33 mouse cellular contexts compared by ENCODE assay signal in genomic region chr7:122249321-122249821, GRCm38 (mm10). TPM values are rescaled to one million over a fixed set of nuclear protein-coding genes. Genes with fewer than 3 reads are reported as not detected.
DNase-seq lines count a peak whose midpoint lies in the region; ATAC-seq lines count a peak whose summit lies in the region.
"Had no signal": no experiment of that assay in that cellular context is flagged by ENCODE, and none has a peak within 500 bp of the region (broad histone marks: within the 10 kb centered on the region; RNA-seq: fewer than 3 reads in every experiment).

No protein-coding gene starts in this region.

- H3K9me3 ChIP-seq in midbrain, embryonic 14.5 days (ENCODE audit: control insufficient read depth, low read length) = no peaks in the 10 kb centered on the region
- H3K9me3 ChIP-seq: embryonic facial prominence, embryonic 12.5 days; hindbrain, embryonic 10.5 days; midbrain, embryonic 15.5 days had no signal

- no peak overlapping the region for H3K9ac ChIP-seq in midbrain, embryonic 14.5 days (replicated peaks; ENCODE audit: low read length)
- H3K9ac ChIP-seq: embryonic facial prominence, embryonic 12.5 days; liver, embryonic 14.5 days; midbrain, embryonic 15.5 days had no signal

- H3K27me3 ChIP-seq in midbrain, embryonic 14.5 days (ENCODE audit: control insufficient read depth, insufficient read depth, low read length) = no peaks in the 10 kb centered on the region
- H3K27me3 ChIP-seq: embryonic facial prominence, embryonic 12.5 days; midbrain, embryonic 15.5 days had no signal

- peak; percentile 17 for DNase-seq in layer of hippocampus, adult 11-12 months (ENCODE audit: low spot score)
- DNase-seq in layer of hippocampus, postnatal 25 days (ENCODE audit: extremely low spot score in 1 of 2, low spot score in 1 of 2) = no peak
- peak; percentile 63 to 65 for DNase-seq in right cerebral cortex, adult 2 months (ENCODE audit: low spot score in 2 of 2)
- DNase-seq in right cerebral cortex, postnatal 14 days = no peak
- peak; percentile 38 to 67 for DNase-seq in left cerebral cortex, postnatal 14 days (ENCODE audit: low spot score in 2 of 2)
- DNase-seq in telencephalon, adult 2 months (ENCODE audit: low read depth, low spot score) = peak; percentile 80
- no peak for DNase-seq in midbrain, embryonic 14.5 days
- DNase-seq in kidney, adult 9 months = no peak
- DNase-seq: adrenal gland, postnatal 10 days; cerebellum, adult 11-12 months; cerebellum, adult 9-11 months; embryo, embryonic 11 days; gastrocnemius, postnatal 36 days; heart, postnatal 14 days; kidney, adult 18-20 months; kidney, postnatal 36 days; liver; lung, adult 2 months; lung, postnatal 10 days; thymus, adult 2 months; thymus, postnatal 36 days had no signal

- H3K4me3 ChIP-seq in midbrain, embryonic 14.5 days (replicated peaks; ENCODE audit: low read depth, low read length) = no peak overlapping the region
- H3K4me3 ChIP-seq: embryonic facial prominence, embryonic 12.5 days; hindbrain, embryonic 10.5 days; midbrain, embryonic 15.5 days had no signal

- H3K4me2 ChIP-seq in midbrain, embryonic 14.5 days (ENCODE audit: low read length) = no peak overlapping the region
- H3K4me2 ChIP-seq: embryonic facial prominence, embryonic 12.5 days; midbrain, embryonic 15.5 days had no signal

- no peaks in the 10 kb centered on the region for H3K36me3 ChIP-seq in midbrain, embryonic 14.5 days (ENCODE audit: control insufficient read depth, insufficient read depth, low read length)
- H3K36me3 ChIP-seq: embryonic facial prominence, embryonic 12.5 days; hindbrain, embryonic 10.5 days; midbrain, embryonic 15.5 days had no signal

- no peak for ATAC-seq in midbrain, embryonic 14.5 days (ENCODE audit: low FRiP score, low TSS enrichment)
- ATAC-seq: forebrain, embryonic 16.5 days; hindbrain, embryonic 16.5 days; midbrain, embryonic 15.5 days; Patski had no signal

- H3K27ac ChIP-seq in midbrain, embryonic 14.5 days (replicated peaks; ENCODE audit: low read depth, low read length) = no peak overlapping the region
- H3K27ac ChIP-seq: embryonic facial prominence, embryonic 12.5 days; hindbrain, embryonic 10.5 days; liver, embryonic 14.5 days; midbrain, embryonic 15.5 days; stomach, postnatal 0 days had no signal

- intact Hi-C loops in left cerebral cortex, postnatal 14 days (cut with DNase I) = no loop called here

- no peaks in the 10 kb centered on the region; the same call in 1 of the 2 replicates for H3K4me1 ChIP-seq in midbrain, embryonic 14.5 days (ENCODE audit: control insufficient read depth, insufficient read depth, low read length)
- H3K4me1 ChIP-seq: embryonic facial prominence, embryonic 12.5 days had no signal

- 91% methylated on average over 9 of the region's 9 CpGs for WGBS in midbrain, embryonic 14.5 days

RNA-seq across cellular contexts. Expression of gene Chp2, which starts 30.1 kb away (rescaled TPM):
- total RNA-seq in layer of hippocampus, postnatal 25 days (2021) = 1 to 10 TPM; 2.7 to 2.8 TPM
- 1 to 10 TPM; 2.7 to 3.9 TPM for total RNA-seq in left cerebral cortex, postnatal 14 days (2021)
- polyA plus RNA-seq in midbrain, embryonic 14.5 days (2014; fragmentation: Nextera tagmentation; extraction: Ambion mirVana) = 0.59 and 1.3 TPM in 2 replicates
- total RNA-seq: MEL; neutrophil, adult 5-6 weeks had no signal
- polyA plus RNA-seq: embryonic facial prominence, embryonic 12.5 days; limb, embryonic 11.5 days; neural tube, embryonic 11.5 days; Patski had no signal

RNA-seq across cellular contexts. Expression of gene Prkcb, which starts 39.2 kb away (rescaled TPM):
- total RNA-seq in layer of hippocampus, postnatal 25 days (2021) = 100 to 1,000 TPM; 775 to 867 TPM
- total RNA-seq in left cerebral cortex, postnatal 14 days (2021) = 100 to 1,000 TPM; 894 to 958 TPM
- polyA plus RNA-seq in midbrain, embryonic 14.5 days (2014; fragmentation: Nextera tagmentation; extraction: Ambion mirVana) = 110 and 111 TPM in 2 replicates
- total RNA-seq: MEL had no signal
- polyA plus RNA-seq: Patski had no signal

Comparison
In these comparisons a context has a peak if more than half of its experiments do, and no peak if none do; other contexts are left out.
1. DNase-seq: peak in layer of hippocampus, adult 11-12 months (single experiment), right cerebral cortex, adult 2 months (2 of 2), left cerebral cortex, postnatal 14 days (2 of 2) and telencephalon, adult 2 months (single experiment); none in layer of hippocampus, postnatal 25 days (0 of 2), right cerebral cortex, postnatal 14 days (single experiment), midbrain, embryonic 14.5 days (single experiment) and kidney, adult 9 months (single experiment).